Mouse (Mus musculus) stomach, postnatal 0 days (tissue): ENCODE results near the gene Ssu72. TPM values are rescaled to one million over a fixed set of nuclear protein-coding genes. Genes with fewer than 3 reads are reported as not detected.

Source experiments
- ATAC-seq: fragments of 200-750 bp; cut with Nextera tagmentation; 2 replicates; pipeline ENCODE4 v1.8.0; 2017; ENCODE audit not compliant: low FRiP score, low TSS enrichment
- DNase-seq: peaks from one replicate; pipeline ENCODE4 v3.0.0-alpha.2; 2016; ENCODE audit warnings: low spot score
- H3K27ac ChIP-seq: fragments of 300-500 bp; sonication (generic); replicated peaks from 2 replicates; pipeline ENCODE4 v1.5.1; 2014; ENCODE audit warnings: mild to moderate bottlenecking, control low read depth
- H3K27me3 ChIP-seq: fragments of 300-500 bp; sonication (generic); 2 replicates; pipeline ENCODE4 v1.6.1; 2014; ENCODE audit warnings: low read length; ENCODE audit not compliant: control insufficient read depth, insufficient read depth
- H3K36me3 ChIP-seq: fragments of 300-500 bp; sonication (generic); 2 replicates; pipeline ENCODE4 v1.6.1; 2014; ENCODE audit warnings: low read length, mixed read lengths; ENCODE audit not compliant: control insufficient read depth, insufficient read depth
- H3K4me1 ChIP-seq: fragments of 300-500 bp; sonication (generic); replicated peaks from 2 replicates; pipeline ENCODE4 v1.6.1; 2014; ENCODE audit warnings: antibody characterized with exemption; ENCODE audit not compliant: control insufficient read depth, insufficient read depth
- H3K4me2 ChIP-seq: fragments of 300-500 bp; sonication (generic); replicated peaks from 2 replicates; pipeline ENCODE4 v1.6.1; 2014; ENCODE audit warnings: low read depth, mild to moderate bottlenecking, control low read depth, moderate library complexity
- H3K4me3 ChIP-seq: fragments of 300-500 bp; sonication (generic); 2 replicates; pipeline ENCODE4 v1.5.1; 2014; ENCODE audit warnings: low read depth, low read length, control low read depth
- H3K9ac ChIP-seq: fragments of 300-500 bp; sonication (generic); 2 replicates; pipeline ENCODE4 v1.6.1; 2014; ENCODE audit warnings: mild to moderate bottlenecking, low read length, control low read depth, mixed read lengths
- H3K9me3 ChIP-seq: fragments of 300-500 bp; sonication (generic); 2 replicates; pipeline ENCODE4 v1.6.1; 2016; ENCODE audit warnings: low read length; ENCODE audit not compliant: control insufficient read depth
- CTCF ChIP-seq: IDR thresholded peaks from 2 replicates; pipeline ENCODE4 v1.5.1; 2016; ENCODE audit warnings: antibody characterized with exemption, low read depth, mild to moderate bottlenecking, moderate library complexity
- EP300 ChIP-seq: optimal IDR thresholded peaks from 2 replicates; pipeline ENCODE3; 2016; ENCODE audit warnings: antibody characterized with exemption
- WGBS: fragments of 180-500 bp; shearing (Covaris S2); extraction: QIAGEN DNeasy Blood & Tissue Kit; methylation state at CpG from one replicate; pipeline ENCODE4 v1.1.7; 2014; 5-methylcytosine and 5-hydroxymethylcytosine counted together
- polyA plus RNA-seq: library from polyadenylated mRNA; unstranded; fragments of >200 nt; fragmentation: Nextera tagmentation; extraction: Ambion mirVana; gene quantifications from 2 replicates; pipeline ENCODE4 v1.2.1, GENCODE M21; 2015

The Ssu72 gene
- polyA plus RNA-seq, 1 experiment from 2014 or later = 153 TPM

DNA sequence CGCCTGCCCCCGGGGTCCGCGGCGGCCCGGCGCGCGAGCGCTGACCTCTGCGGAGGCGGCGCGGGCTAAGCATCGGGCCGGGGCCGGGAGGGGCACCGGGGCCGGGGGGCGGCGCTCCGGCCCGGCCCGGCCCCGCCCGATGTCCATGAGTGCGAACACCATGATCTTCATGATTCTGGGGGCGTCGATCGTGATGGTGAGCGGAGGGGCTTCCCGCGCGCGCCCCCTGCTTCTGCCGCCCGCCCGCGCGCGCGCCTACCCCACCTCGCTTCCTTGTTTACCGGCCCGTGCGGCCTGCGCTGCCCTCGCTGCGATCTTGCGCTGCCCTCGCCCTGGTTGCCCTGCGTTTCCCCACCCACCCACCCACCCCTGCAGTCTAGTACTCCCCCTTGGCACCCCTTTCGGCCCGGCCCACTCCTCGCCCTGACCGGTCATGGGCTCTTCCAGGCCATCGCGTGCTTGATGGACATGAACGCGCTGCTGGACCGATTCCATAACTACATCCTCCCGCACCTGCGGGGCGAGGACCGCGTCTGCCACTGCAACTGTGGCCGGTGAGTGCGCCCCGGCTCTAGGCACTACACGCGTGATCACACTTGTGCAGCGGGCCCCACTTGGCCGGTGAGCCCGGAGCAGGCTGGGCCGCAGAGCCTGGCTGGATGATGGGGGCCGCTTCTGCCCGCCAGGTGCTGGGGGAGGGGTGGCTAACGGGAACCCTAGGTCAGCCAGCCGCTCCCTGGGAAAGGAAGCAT lies 30.5 kb downstream of the Ssu72 start:
- WGBS = under 1% methylated on average over 39 of the region's 79 CpGs
- no peak for TF ChIP-seq EP300
- no peak for TF ChIP-seq CTCF
- H3K9me3 ChIP-seq = no peaks in the 10 kb centered on the region
- H3K27me3 ChIP-seq = no peaks in the 10 kb centered on the region
- H3K36me3 ChIP-seq = 0 out of 2 replicates have a peak, but pooled peaks cover 2% of the 10 kb centered on the region
- peak; percentile 46 for DNase-seq
- no peaks in the 10 kb centered on the region; the same call in 1 of the 2 replicates for H3K4me1 ChIP-seq
- H3K27ac ChIP-seq = peak overlapping the region; percentile 84
- H3K4me2 ChIP-seq = peak overlapping the region; percentile 81
- H3K4me3 ChIP-seq = peak overlapping the region; percentile 68
- H3K9ac ChIP-seq = peak overlapping the region; percentile 83
- ATAC-seq = peak; percentile 75

DNA sequence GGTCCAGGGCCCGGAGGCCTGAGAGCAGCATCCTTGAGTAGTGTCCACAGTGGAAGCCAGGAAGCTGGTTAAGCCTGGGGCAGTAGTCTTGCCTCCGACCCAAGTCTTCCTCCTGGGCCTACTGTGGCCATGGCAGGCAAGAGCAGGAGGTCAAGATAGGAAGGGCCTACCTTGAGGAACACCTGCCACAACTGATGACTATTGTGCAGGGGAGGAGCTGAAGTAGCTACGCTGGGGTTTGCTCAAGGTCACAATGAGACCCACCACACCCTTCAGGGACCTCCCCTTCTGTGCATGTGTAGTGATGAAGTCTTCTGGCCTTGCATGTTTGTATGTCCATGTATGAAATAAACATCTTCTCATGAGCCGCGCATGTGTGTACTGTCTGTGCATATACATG lies 31.2 kb downstream of the Ssu72 start:
- no peaks in the 10 kb centered on the region for H3K27me3 ChIP-seq
- peak overlapping the region; percentile 68 for H3K4me3 ChIP-seq
- 0 out of 2 replicates have a peak, but pooled peaks cover 2% of the 10 kb centered on the region for H3K36me3 ChIP-seq
- peak overlapping the region; percentile 81 for H3K4me2 ChIP-seq
- H3K9me3 ChIP-seq = no peaks in the 10 kb centered on the region
- peak overlapping the region; percentile 45; the same call in 1 of the 2 replicates for H3K27ac ChIP-seq
- H3K9ac ChIP-seq = peak overlapping the region; percentile 83
- no peak for TF ChIP-seq CTCF
- no peak for TF ChIP-seq EP300
- DNase-seq (no peak), ATAC-seq (no peak)
- 52% methylated on average over 5 of the region's 5 CpGs for WGBS
- H3K4me1 ChIP-seq = no peaks in the 10 kb centered on the region; the same call in 1 of the 2 replicates

DNA sequence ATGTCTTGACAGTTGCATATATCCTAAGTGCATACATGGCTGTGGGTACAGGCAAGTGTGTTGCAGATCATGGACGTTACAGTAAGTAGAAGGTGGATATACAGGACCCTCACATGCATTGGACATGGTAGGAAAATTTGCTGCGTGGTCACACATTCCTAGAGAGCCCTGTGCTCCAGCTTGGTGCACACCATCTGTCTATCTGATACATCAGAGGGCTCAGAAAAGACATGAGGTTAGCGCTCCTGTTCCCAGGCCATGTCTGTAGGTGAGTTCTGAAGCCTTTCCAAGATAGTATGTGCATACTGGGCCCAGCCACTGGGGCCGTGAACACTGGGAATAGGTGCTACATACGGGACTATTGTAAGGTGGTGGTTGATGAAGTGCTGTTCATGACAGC lies 31.8 kb downstream of the Ssu72 start:
- Histone ChIP-seq H3K9me3 (no peaks in the 10 kb centered on the region), H3K4me1 (no peaks in the 10 kb centered on the region; the same call in 1 of the 2 replicates), H3K27ac (no peak overlapping the region), H3K27me3 (no peaks in the 10 kb centered on the region), H3K36me3 (0 out of 2 replicates have a peak, but pooled peaks cover 2% of the 10 kb centered on the region), H3K4me3 (no peak overlapping the region), H3K4me2 (no peak overlapping the region), H3K9ac (no peak overlapping the region)
- TF ChIP-seq CTCF = no peak
- TF ChIP-seq EP300 = no peak
- DNase-seq (no peak), ATAC-seq (no peak)
- WGBS = 89% methylated on average over 5 of the region's 5 CpGs

DNA sequence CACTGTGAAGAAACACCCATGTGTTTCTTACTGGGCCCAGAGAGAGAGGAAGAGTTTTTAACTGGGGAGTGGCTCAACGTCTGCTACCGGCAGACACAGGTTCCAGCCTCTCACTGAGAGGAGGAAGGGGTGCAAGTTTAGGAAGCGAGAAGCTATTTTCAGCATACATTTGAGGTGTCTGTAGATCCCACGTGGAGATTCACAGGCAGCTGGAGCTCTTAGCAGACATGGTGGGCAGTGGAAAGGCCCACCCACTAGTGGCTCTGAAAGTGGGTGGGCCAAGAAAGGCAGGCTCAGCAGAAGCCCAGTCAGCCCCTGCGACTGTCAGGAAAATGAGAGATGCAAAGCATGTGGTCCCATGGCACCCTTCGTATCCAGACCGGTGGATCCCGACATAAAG lies 33.7 kb downstream of the Ssu72 start:
- Histone ChIP-seq H3K36me3 (peaks cover 6% of the 10 kb centered on the region; the same call in 1 of the 2 replicates), H3K27ac (no peak overlapping the region), H3K4me1 (no peaks in the 10 kb centered on the region; the same call in 1 of the 2 replicates), H3K4me3 (no peak overlapping the region), H3K9me3 (no peaks in the 10 kb centered on the region), H3K4me2 (no peak overlapping the region), H3K9ac (no peak overlapping the region), H3K27me3 (no peaks in the 10 kb centered on the region)
- TF ChIP-seq EP300 (no peak), CTCF (no peak)
- DNase-seq (no peak), ATAC-seq (no peak)
- whole genome bisulfite sequencing = 38% methylated on average over 8 of the region's 8 CpGs

GRCm38 (mm10) chr4:155739152-155739551 lies 34.6 kb downstream of the Ssu72 start:
- H3K4me1 ChIP-seq = no peaks in the 10 kb centered on the region; the same call in 1 of the 2 replicates
- no peak for ATAC-seq
- no peaks in the 10 kb centered on the region for H3K9me3 ChIP-seq
- peaks cover 7% of the 10 kb centered on the region; the same call in 1 of the 2 replicates for H3K36me3 ChIP-seq
- H3K27me3 ChIP-seq = no peaks in the 10 kb centered on the region
- DNase-seq = no peak
- H3K9ac ChIP-seq = no peak overlapping the region
- no peak overlapping the region for H3K4me2 ChIP-seq
- no peak overlapping the region for H3K27ac ChIP-seq
- WGBS = 85% methylated on average over 6 of the region's 6 CpGs
- H3K4me3 ChIP-seq = no peak overlapping the region
- TF ChIP-seq EP300 = no peak
- no peak for TF ChIP-seq CTCF
